Mouse (Mus musculus) ES-Bruce4 (cell line): ENCODE measurements around the gene Ccdc155.

ENCODE experiments used
- CTCF ChIP-seq: IDR thresholded peaks from one replicate; pipeline ENCODE4 v1.8.1; 2011; ENCODE audit warnings: low read depth, low read length
- POLR2A ChIP-seq: IDR thresholded peaks from one replicate; pipeline ENCODE4 v1.8.1; 2011; ENCODE audit warnings: low read length; ENCODE audit not compliant: insufficient read depth

DNA sequence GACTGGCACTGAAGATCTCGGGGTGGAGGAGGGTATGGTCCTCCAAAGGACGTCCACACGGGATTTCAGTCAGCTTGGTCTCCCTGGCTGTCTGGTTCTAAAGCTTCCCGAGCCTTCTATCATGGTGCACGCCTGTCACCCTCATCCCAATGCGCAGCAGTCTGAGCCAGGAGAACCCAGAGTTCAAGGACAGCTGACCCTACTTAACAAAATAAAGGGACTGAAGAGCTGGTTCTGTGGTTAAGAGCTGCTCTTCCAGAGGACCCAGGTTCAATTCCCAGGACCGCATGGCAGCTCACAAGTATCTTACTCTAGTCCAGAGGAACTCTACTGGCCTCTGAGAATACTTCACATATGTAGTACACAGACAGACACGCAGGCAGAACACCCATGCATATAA is 24.4 kb upstream of the Ccdc155 start:
- TF ChIP-seq POLR2A (no peak), CTCF (no peak)
